Comparison of ENCODE assay signal across 22 mouse cellular contexts in the genomic region with DNA sequence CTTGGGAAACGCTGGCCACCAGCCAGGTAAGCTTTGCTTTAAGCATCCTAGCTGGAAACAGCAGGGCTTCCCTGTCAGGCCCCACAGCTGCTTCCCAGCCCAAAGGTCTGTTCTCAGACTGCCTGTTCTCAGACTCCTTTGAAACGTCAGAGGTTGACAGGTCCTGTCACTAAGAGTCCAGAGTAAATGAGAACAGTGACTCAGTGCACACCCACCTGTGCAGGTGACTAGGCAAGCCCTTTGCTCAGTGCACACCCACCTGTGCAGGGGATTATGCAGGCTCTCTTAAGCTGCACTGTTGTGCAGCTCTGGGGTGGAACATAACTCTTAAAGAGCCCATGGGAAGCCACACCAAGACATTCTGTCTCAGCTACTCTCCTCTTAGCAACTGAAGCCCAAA. TPM values are rescaled to one million over a fixed set of nuclear protein-coding genes. Genes with fewer than 3 reads are reported as not detected.
DNase-seq lines count a peak whose midpoint lies in the region; ATAC-seq and TF ChIP-seq lines count a peak whose summit lies in the region.
"Had no signal": no experiment of that assay in that cellular context is flagged by ENCODE, and none has a peak within 500 bp of the region (broad histone marks: within the 10 kb centered on the region; RNA-seq: fewer than 3 reads in every experiment).

No protein-coding gene starts in this region.

- TF ChIP-seq EP300 in stomach, postnatal 0 days (optimal IDR thresholded peaks at IDR 0.05) = no peak

- H3K9ac ChIP-seq in hindbrain, embryonic 13.5 days = no peak overlapping the region
- no peak overlapping the region for H3K9ac ChIP-seq in hindbrain, embryonic 14.5 days
- H3K9ac ChIP-seq in midbrain, embryonic 12.5 days (replicated peaks) = no peak overlapping the region
- H3K9ac ChIP-seq in midbrain, embryonic 16.5 days (ENCODE audit: low read depth, low read length) = no peak overlapping the region
- no peak overlapping the region for H3K9ac ChIP-seq in intestine, postnatal 0 days (ENCODE audit: low read depth, low read length)
- H3K9ac ChIP-seq in stomach, postnatal 0 days (ENCODE audit: low read length) = no peak overlapping the region
- H3K9ac ChIP-seq: embryonic facial prominence, embryonic 13.5 days; forebrain, embryonic 13.5 days; forebrain, postnatal 0 days; heart, embryonic 12.5 days; hindbrain, embryonic 15.5 days had no signal

- intact Hi-C loops in left cerebral cortex, postnatal 14 days (cut with DNase I) = no loop called here

- 75% methylated on average over 2 of the region's 2 CpGs for WGBS in hindbrain, embryonic 13.5 days
- 61% methylated on average over 2 of the region's 2 CpGs for WGBS in hindbrain, embryonic 14.5 days
- WGBS in midbrain, embryonic 12.5 days = 66% methylated on average over 2 of the region's 2 CpGs
- WGBS in midbrain, embryonic 16.5 days = 59% methylated on average over 2 of the region's 2 CpGs
- WGBS in intestine, postnatal 0 days = 38% methylated on average over 2 of the region's 2 CpGs
- 28% methylated on average over 2 of the region's 2 CpGs for WGBS in stomach, postnatal 0 days

- H3K4me2 ChIP-seq in hindbrain, embryonic 13.5 days = no peak overlapping the region
- no peak overlapping the region for H3K4me2 ChIP-seq in hindbrain, embryonic 14.5 days (replicated peaks)
- H3K4me2 ChIP-seq in midbrain, embryonic 12.5 days (replicated peaks) = no peak overlapping the region
- no peak overlapping the region for H3K4me2 ChIP-seq in midbrain, embryonic 16.5 days (ENCODE audit: low read length)
- no peak overlapping the region for H3K4me2 ChIP-seq in intestine, postnatal 0 days (replicated peaks; ENCODE audit: low read depth)
- no peak overlapping the region for H3K4me2 ChIP-seq in stomach, postnatal 0 days (replicated peaks; ENCODE audit: low read depth)
- H3K4me2 ChIP-seq: embryonic facial prominence, embryonic 13.5 days; forebrain, embryonic 13.5 days; heart, embryonic 12.5 days; hindbrain, embryonic 15.5 days had no signal

- DNase-seq in hindbrain, embryonic 14.5 days (ENCODE audit: low spot score) = no peak
- peak; percentile 36 for DNase-seq in stomach, postnatal 0 days (ENCODE audit: low spot score)
- DNase-seq in left cerebral cortex, postnatal 14 days (ENCODE audit: low spot score in 2 of 2) = no peak
- DNase-seq in adrenal gland, postnatal 14 days = no peak
- DNase-seq: adrenal gland, adult 2 months; cerebellum, adult 11-12 months; cerebellum, adult 9-10 months; cerebellum, postnatal 25 days; forebrain, postnatal 0 days; gastrocnemius, postnatal 14 days; heart, postnatal 14 days had no signal

- no peak overlapping the region for H3K27ac ChIP-seq in hindbrain, embryonic 13.5 days
- no peak overlapping the region for H3K27ac ChIP-seq in hindbrain, embryonic 14.5 days
- no peak overlapping the region for H3K27ac ChIP-seq in midbrain, embryonic 12.5 days (replicated peaks)
- no peak overlapping the region for H3K27ac ChIP-seq in midbrain, embryonic 16.5 days (ENCODE audit: low read length)
- no peak overlapping the region; the same call in 1 of the 2 replicates for H3K27ac ChIP-seq in intestine, postnatal 0 days (ENCODE audit: low read depth, low read length)
- no peak overlapping the region for H3K27ac ChIP-seq in stomach, postnatal 0 days (replicated peaks)
- H3K27ac ChIP-seq: embryonic facial prominence, embryonic 13.5 days; forebrain, embryonic 13.5 days; hindbrain, embryonic 15.5 days had no signal

- H3K27me3 ChIP-seq in hindbrain, embryonic 13.5 days = no peaks in the 10 kb centered on the region
- no peaks in the 10 kb centered on the region for H3K27me3 ChIP-seq in hindbrain, embryonic 14.5 days (ENCODE audit: control insufficient read depth, insufficient read depth, low read length)
- no peaks in the 10 kb centered on the region for H3K27me3 ChIP-seq in midbrain, embryonic 12.5 days
- H3K27me3 ChIP-seq in midbrain, embryonic 16.5 days (ENCODE audit: control insufficient read depth, insufficient read depth, low read depth, low read length) = no peaks in the 10 kb centered on the region
- no peaks in the 10 kb centered on the region for H3K27me3 ChIP-seq in intestine, postnatal 0 days (replicated peaks; ENCODE audit: control insufficient read depth, insufficient read depth, low read length)
- no peaks in the 10 kb centered on the region for H3K27me3 ChIP-seq in stomach, postnatal 0 days (ENCODE audit: control insufficient read depth, insufficient read depth, low read length)
- H3K27me3 ChIP-seq: CH12.LX; embryonic facial prominence, embryonic 13.5 days; forebrain, embryonic 13.5 days; heart, embryonic 12.5 days; hindbrain, embryonic 15.5 days; Patski had no signal

- H3K4me3 ChIP-seq in hindbrain, embryonic 13.5 days = no peak overlapping the region
- no peak overlapping the region for H3K4me3 ChIP-seq in hindbrain, embryonic 14.5 days (replicated peaks; ENCODE audit: low read length)
- H3K4me3 ChIP-seq in midbrain, embryonic 12.5 days = no peak overlapping the region
- H3K4me3 ChIP-seq in midbrain, embryonic 16.5 days (ENCODE audit: low read depth, low read length) = no peak overlapping the region
- no peak overlapping the region for H3K4me3 ChIP-seq in intestine, postnatal 0 days (ENCODE audit: low read depth, low read length)
- no peak overlapping the region for H3K4me3 ChIP-seq in stomach, postnatal 0 days (ENCODE audit: low read depth, low read length)
- H3K4me3 ChIP-seq: embryonic facial prominence, embryonic 13.5 days; forebrain, embryonic 13.5 days; heart, embryonic 12.5 days; hindbrain, embryonic 15.5 days had no signal

- H3K9me3 ChIP-seq in hindbrain, embryonic 13.5 days = no peaks in the 10 kb centered on the region
- no peaks in the 10 kb centered on the region for H3K9me3 ChIP-seq in hindbrain, embryonic 14.5 days (ENCODE audit: control insufficient read depth, low read length)
- H3K9me3 ChIP-seq in midbrain, embryonic 12.5 days = no peaks in the 10 kb centered on the region
- no peaks in the 10 kb centered on the region for H3K9me3 ChIP-seq in midbrain, embryonic 16.5 days (replicated peaks; ENCODE audit: control insufficient read depth, low read length, poor library complexity, severe bottlenecking)
- no peaks in the 10 kb centered on the region for H3K9me3 ChIP-seq in intestine, postnatal 0 days (ENCODE audit: control insufficient read depth)
- H3K9me3 ChIP-seq in stomach, postnatal 0 days (ENCODE audit: control insufficient read depth, low read length) = no peaks in the 10 kb centered on the region
- H3K9me3 ChIP-seq: embryonic facial prominence, embryonic 13.5 days; forebrain, embryonic 13.5 days; hindbrain, embryonic 15.5 days had no signal

- H3K4me1 ChIP-seq in hindbrain, embryonic 13.5 days (replicated peaks) = 0 out of 2 replicates have a peak, but pooled peaks cover 8% of the 10 kb centered on the region
- H3K4me1 ChIP-seq in hindbrain, embryonic 14.5 days (replicated peaks; ENCODE audit: control insufficient read depth, insufficient read depth, low read length) = no peaks in the 10 kb centered on the region
- no peaks in the 10 kb centered on the region for H3K4me1 ChIP-seq in midbrain, embryonic 12.5 days
- no peaks in the 10 kb centered on the region for H3K4me1 ChIP-seq in midbrain, embryonic 16.5 days (ENCODE audit: control insufficient read depth, insufficient read depth, low read length)
- peaks cover 5% of the 10 kb centered on the region; the same call in 1 of the 2 replicates for H3K4me1 ChIP-seq in intestine, postnatal 0 days (replicated peaks; ENCODE audit: control insufficient read depth, insufficient read depth, low read length)
- no peaks in the 10 kb centered on the region for H3K4me1 ChIP-seq in stomach, postnatal 0 days (replicated peaks; ENCODE audit: control insufficient read depth, insufficient read depth)
- H3K4me1 ChIP-seq: embryonic facial prominence, embryonic 13.5 days; forebrain, embryonic 13.5 days; hindbrain, embryonic 15.5 days had no signal

- TF ChIP-seq CTCF in intestine, postnatal 0 days (IDR thresholded peaks at IDR 0.05; ENCODE audit: low read depth) = no peak
- TF ChIP-seq CTCF in stomach, postnatal 0 days (IDR thresholded peaks at IDR 0.05; ENCODE audit: low read depth) = no peak

- 0 out of 2 replicates have a peak, but pooled peaks have one; percentile 32 for ATAC-seq in hindbrain, embryonic 13.5 days (ENCODE audit: low FRiP score)
- no peak for ATAC-seq in hindbrain, embryonic 14.5 days (ENCODE audit: low FRiP score)
- ATAC-seq in midbrain, embryonic 12.5 days (ENCODE audit: low FRiP score, low read depth) = peak; percentile 9; the same call in 1 of the 2 replicates
- ATAC-seq in midbrain, embryonic 16.5 days = no peak
- peak; percentile 73 for ATAC-seq in intestine, postnatal 0 days
- peak; percentile 81 for ATAC-seq in stomach, postnatal 0 days (ENCODE audit: low FRiP score, low TSS enrichment)
- ATAC-seq: activated CD4-positive, CD25-positive, alpha-beta regulatory T cell, adult 4 months; forebrain, embryonic 13.5 days; forebrain, postnatal 0 days; Patski had no signal

- H3K36me3 ChIP-seq in hindbrain, embryonic 13.5 days = peaks cover 27% of the 10 kb centered on the region
- H3K36me3 ChIP-seq in hindbrain, embryonic 14.5 days (replicated peaks; ENCODE audit: control insufficient read depth, insufficient read depth) = peaks cover 11% of the 10 kb centered on the region
- H3K36me3 ChIP-seq in midbrain, embryonic 12.5 days = peaks cover 8% of the 10 kb centered on the region; the same call in 1 of the 2 replicates
- no peaks in the 10 kb centered on the region for H3K36me3 ChIP-seq in midbrain, embryonic 16.5 days (ENCODE audit: control insufficient read depth, insufficient read depth, low read length)
- H3K36me3 ChIP-seq in intestine, postnatal 0 days (ENCODE audit: control insufficient read depth, insufficient read depth) = peaks cover 26% of the 10 kb centered on the region; the same call in 1 of the 2 replicates
- peaks cover 5% of the 10 kb centered on the region; the same call in 1 of the 2 replicates for H3K36me3 ChIP-seq in stomach, postnatal 0 days (ENCODE audit: control insufficient read depth, insufficient read depth, low read length)

RNA-seq across cellular contexts. Expression of a gene that starts 49.5 kb away (rescaled TPM):
- 39.8 and 40.9 TPM in 2 replicates for polyA plus RNA-seq in hindbrain, embryonic 13.5 days (2015; fragmentation: Nextera tagmentation; extraction: Ambion mirVana)
- polyA plus RNA-seq in hindbrain, embryonic 14.5 days (2014; fragmentation: Nextera tagmentation; extraction: Ambion mirVana) = 44.5 and 49.2 TPM in 2 replicates
- 52.8 and 54.9 TPM in 2 replicates for polyA plus RNA-seq in midbrain, embryonic 12.5 days (2016; fragmentation: Nextera tagmentation; extraction: Ambion mirVana)
- polyA plus RNA-seq in midbrain, embryonic 16.5 days (2015; fragmentation: Nextera tagmentation; extraction: Ambion mirVana) = 37.6 and 41.2 TPM in 2 replicates
- polyA plus RNA-seq in intestine, postnatal 0 days (2015; fragmentation: Nextera tagmentation; extraction: Ambion mirVana) = 16.8 and 18.1 TPM in 2 replicates
- 19.6 and 21.2 TPM in 2 replicates for polyA plus RNA-seq in stomach, postnatal 0 days (2015; fragmentation: Nextera tagmentation; extraction: Ambion mirVana)
- 10 to 100 TPM; 22.9 to 23.3 TPM for total RNA-seq in left cerebral cortex, postnatal 14 days (2021)
- total RNA-seq in adrenal gland, postnatal 14 days (2021) = 23.0 and 27.0 TPM in 2 replicates

Comparison
In these comparisons a context has a peak if more than half of its experiments do, and no peak if none do; other contexts are left out.
1. ATAC-seq: peak in hindbrain, embryonic 13.5 days (single experiment), midbrain, embryonic 12.5 days (single experiment), intestine, postnatal 0 days (single experiment) and stomach, postnatal 0 days (single experiment); none in hindbrain, embryonic 14.5 days (single experiment) and midbrain, embryonic 16.5 days (single experiment).